Mouse (Mus musculus): ENCODE measurements around the gene Kif6. TPM values are rescaled to one million over a fixed set of nuclear protein-coding genes. Genes with fewer than 3 reads are reported as not detected.

Gene Kif6
- 1.1 and 3.7 TPM in 2 replicates for total RNA-seq (2017)

DNA sequence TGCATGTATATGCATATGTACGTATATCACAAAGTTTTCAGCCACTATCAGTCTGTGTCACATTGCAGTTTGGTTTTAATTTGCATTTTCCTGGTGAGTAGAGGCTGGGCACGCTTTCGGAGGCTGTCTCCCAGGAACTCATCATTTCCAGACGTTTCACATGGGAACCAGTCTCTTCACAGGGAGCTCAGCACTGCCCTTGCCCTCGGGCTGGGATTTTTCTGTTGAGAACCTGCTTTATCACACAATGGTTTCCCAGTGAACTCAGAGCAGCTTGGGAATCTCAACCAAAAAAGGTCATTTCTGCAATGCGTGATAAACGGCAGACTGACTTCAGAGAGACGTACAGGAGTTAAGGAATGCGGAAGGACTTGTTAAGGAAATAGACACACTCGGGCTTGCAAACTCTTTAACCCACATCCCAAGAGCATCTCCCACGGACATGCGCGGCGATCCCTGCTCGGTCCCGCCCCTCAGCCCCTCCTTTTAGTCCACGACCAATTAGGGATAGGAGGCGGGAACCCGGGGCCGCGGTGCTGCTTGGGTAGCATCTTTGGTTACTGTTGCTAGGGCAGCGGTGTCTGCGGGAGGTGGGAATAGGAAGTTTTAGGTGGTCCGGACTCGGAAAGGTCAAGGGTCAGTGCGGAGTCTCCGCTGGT lies at the start of gene Kif6:
Gene Kif6, plus strand, starts transcription at position 560 of the 659 bp plus-strand sequence.
- peak; percentile 78 to 87 for ATAC-seq (replicated peaks in 1 of 2; ENCODE audit: insufficient read depth in 1 of 2, low FRiP score in 2 of 2, low TSS enrichment in 1 of 2, low read depth in 1 of 2, poor library complexity in 2 of 2, severe bottlenecking in 2 of 2)

DNA sequence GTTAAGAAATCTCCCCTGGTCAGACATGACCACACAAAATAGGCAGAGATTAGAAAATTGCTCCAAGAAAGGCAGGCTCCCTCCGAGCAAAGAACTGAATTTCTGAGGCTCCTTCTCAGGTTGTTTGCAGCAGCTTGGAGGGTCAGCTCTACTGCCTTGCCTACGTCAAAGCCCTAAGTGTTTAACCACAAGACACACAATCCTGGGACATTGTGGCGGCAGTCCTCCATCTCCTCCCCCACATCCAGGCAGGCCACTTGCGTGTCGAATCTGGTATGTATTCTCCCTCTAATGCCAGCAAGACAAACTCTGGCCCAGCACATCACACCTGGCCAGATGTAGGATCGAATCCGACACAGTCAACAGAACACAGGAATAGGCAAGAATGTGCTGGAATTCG lies 46.2 kb upstream of the Kif6 start:
- no peak for ATAC-seq (replicated peaks in 1 of 2; ENCODE audit: insufficient read depth in 1 of 2, low FRiP score in 2 of 2, low TSS enrichment in 1 of 2, low read depth in 1 of 2, poor library complexity in 2 of 2, severe bottlenecking in 2 of 2)

DNA sequence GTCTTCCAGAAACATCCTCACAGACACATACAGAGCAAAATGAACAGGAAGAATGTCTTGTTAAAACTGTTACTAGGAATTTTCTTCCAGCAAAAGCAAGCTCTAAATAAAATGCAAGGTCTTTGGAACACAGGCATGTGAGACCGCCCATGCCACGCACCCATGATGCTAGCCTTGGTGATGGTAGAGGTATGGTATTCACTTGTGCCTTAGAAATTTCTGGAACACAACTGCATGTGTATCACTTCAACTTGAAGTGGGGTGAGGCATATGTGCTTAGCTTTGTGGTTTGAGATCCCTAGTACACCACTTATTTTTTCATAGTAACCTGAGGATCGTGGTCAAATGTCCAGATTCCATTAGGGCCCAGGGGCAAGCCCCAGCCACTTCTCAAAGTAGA lies 37.6 kb upstream of the Kif6 start:
- ATAC-seq (replicated peaks in 1 of 2; ENCODE audit: insufficient read depth in 1 of 2, low FRiP score in 2 of 2, low TSS enrichment in 1 of 2, low read depth in 1 of 2, poor library complexity in 2 of 2, severe bottlenecking in 2 of 2) = no peak

DNA sequence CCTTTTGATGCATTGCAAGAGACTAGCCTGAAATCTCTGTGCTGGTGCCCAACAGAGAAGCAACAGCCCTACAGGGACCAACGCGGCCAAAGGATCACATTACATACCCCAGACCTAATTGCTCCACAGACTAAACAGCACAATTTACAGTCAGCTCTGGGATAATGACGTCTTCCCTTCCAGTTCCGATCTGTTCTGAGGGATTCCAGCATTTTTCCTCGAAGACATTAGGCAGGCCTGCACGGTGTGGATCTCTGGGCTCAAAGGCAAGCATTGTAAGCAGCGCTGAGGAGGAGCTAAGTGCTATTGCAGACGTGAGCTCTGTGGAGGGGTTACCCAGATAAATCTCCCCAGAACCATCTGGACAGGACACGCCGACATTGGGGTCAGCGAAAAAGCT lies 32.5 kb upstream of the Kif6 start:
- no peak for ATAC-seq (replicated peaks in 1 of 2; ENCODE audit: insufficient read depth in 1 of 2, low FRiP score in 2 of 2, low TSS enrichment in 1 of 2, low read depth in 1 of 2, poor library complexity in 2 of 2, severe bottlenecking in 2 of 2)

DNA sequence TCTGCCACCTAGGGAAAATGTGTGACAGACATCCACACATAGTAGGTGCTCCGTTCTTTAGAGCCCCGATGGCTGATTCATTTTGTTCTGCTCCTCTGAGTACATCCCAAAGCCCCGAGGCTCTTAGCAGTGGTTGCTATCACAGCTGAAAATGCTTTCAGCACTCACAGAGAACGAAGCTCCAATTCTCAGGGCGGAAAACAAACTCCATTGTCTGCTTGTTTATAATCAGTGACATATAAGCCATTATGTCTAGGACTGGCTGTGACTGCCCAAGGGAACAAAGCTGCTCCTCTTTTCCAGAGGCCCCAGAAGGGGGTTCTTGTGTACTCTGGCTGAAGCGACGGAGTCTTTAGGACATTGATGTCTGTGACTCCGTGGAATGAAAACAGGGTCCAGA lies 24.9 kb upstream of the Kif6 start:
- ATAC-seq (replicated peaks in 1 of 2; ENCODE audit: insufficient read depth in 1 of 2, low FRiP score in 2 of 2, low TSS enrichment in 1 of 2, low read depth in 1 of 2, poor library complexity in 2 of 2, severe bottlenecking in 2 of 2) = no peak

DNA sequence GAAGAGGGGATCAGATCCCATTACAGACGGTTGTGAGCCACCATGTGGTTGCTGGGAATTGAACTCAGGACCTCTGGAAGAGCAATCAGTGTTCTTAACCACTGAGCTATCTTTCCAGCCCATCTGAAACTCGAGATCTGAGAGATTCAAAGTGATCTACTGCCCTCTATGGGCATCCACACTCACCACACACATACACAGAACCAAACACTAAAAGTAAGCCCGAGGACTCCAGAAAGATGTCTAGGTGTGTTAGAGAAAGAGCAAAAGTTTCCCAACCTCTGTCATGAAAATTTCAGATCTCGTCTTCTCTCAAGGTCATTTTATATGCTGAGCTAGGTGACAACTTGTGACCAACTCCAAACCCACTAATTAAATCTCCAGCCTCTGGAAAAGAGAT lies 9.5 kb upstream of the Kif6 start:
- ATAC-seq (replicated peaks in 1 of 2; ENCODE audit: insufficient read depth in 1 of 2, low FRiP score in 2 of 2, low TSS enrichment in 1 of 2, low read depth in 1 of 2, poor library complexity in 2 of 2, severe bottlenecking in 2 of 2) = no peak

DNA sequence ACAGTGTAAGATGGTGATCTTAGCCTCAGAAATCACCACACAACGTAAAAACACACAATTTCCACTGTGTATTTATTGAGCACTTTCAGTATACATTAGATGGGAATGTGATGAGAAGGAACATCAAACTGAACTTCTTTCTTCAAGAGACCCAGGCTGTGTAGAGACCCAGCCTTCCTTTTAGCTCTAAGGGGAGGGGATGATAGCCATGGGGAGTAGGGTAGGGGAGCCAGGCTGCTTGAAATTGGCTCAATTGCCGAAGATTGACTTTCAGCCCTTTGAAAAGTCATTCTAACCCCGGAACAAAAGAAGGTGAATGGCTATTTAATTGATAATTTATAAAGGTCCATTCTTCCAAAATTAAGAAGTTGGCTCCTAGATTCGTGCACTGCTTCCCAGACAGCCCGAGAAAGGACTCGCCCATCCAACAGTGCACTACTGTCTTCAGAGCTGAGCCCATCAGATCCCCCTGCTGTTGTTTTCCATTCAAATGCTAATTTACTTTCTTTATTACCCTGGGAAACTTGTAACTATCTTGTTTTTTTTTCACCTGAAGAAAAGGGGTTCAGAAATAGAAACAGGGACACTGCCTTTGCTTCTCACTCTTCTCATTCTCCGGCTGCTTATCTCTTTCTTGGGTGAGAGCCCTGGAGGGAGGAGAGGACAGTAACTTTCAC lies 7.4 kb upstream of the Kif6 start:
- no peak for ATAC-seq (replicated peaks in 1 of 2; ENCODE audit: insufficient read depth in 1 of 2, low FRiP score in 2 of 2, low TSS enrichment in 1 of 2, low read depth in 1 of 2, poor library complexity in 2 of 2, severe bottlenecking in 2 of 2)

- ATAC-seq (replicated peaks in 1 of 2; ENCODE audit: insufficient read depth in 1 of 2, low FRiP score in 2 of 2, low TSS enrichment in 1 of 2, low read depth in 1 of 2, poor library complexity in 2 of 2, severe bottlenecking in 2 of 2) = no peak
Observed at GRCm38 (mm10) chr17:49610296-49610695, 4.6 kb upstream of the Kif6 start.

DNA sequence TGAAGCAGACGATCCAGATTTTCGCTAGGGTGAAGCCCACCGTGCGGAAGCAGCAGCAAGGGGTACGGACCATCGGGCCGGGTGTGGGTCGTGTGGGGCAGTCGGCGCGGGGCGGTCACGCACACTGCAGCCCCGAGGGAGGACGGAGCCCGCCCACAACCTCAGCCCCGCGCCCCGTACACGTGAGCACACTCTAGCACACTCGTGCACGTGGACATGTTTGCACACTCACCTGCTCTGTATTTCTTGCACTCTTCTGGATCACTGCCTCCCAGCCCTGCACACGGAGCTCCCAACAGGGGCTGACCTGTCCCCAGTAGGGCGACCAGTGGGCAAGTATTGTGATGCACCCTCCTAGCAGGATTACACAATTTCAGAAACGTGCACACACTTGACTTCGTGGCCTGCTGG lies 310 bp downstream of the Kif6 start:
- ATAC-seq (replicated peaks in 1 of 2; ENCODE audit: insufficient read depth in 1 of 2, low FRiP score in 2 of 2, low TSS enrichment in 1 of 2, low read depth in 1 of 2, poor library complexity in 2 of 2, severe bottlenecking in 2 of 2) = peak in 1 of 2 experiments; percentile 24; a peak in 2 of 4 replicates

- no peak for ATAC-seq (replicated peaks in 1 of 2; ENCODE audit: insufficient read depth in 1 of 2, low FRiP score in 2 of 2, low TSS enrichment in 1 of 2, low read depth in 1 of 2, poor library complexity in 2 of 2, severe bottlenecking in 2 of 2)
Observed at GRCm38 (mm10) chr17:49624572-49624971, 9.6 kb downstream of the Kif6 start.

DNA sequence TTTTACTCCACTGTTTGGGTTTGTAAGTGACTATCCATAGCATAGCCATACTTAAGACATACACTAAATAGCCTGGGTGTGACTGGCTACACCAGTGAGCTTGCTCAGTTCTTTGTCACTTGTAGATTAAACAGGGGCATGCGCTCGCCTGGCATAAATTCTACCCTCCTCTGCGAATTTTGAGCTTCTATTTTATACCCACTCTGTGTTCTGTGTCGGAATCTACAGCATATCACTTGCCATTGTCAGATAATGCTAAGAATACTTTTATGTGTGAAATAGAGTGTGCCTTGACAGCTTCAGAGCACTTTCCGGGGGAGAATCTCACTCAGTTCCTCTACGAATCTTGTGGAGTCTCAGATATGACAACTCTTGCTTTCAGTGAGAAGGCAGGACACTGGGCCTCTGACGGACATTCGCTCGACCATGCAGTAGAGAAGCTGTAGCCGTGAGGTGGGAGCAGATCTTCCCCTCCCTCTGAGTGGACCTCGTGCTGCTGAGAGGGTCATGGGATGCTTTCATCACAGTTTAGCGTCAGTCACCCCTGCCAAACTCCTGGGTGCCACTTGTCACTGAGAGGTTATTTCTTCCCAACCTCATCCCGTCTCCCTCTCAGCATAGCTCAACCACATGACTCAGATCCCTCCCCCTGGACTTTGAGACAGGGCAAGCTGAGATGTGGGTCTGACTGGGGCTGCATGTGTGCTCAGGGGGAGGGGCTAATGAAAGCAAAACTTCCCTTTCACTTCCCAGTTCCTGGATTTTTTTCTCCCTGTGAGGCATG lies 12.3 kb downstream of the Kif6 start:
- ATAC-seq (replicated peaks in 1 of 2; ENCODE audit: insufficient read depth in 1 of 2, low FRiP score in 2 of 2, low TSS enrichment in 1 of 2, low read depth in 1 of 2, poor library complexity in 2 of 2, severe bottlenecking in 2 of 2) = no peak

GRCm38 (mm10) chr17:49628875-49629274 lies 13.9 kb downstream of the Kif6 start:
- no peak for ATAC-seq (replicated peaks in 1 of 2; ENCODE audit: insufficient read depth in 1 of 2, low FRiP score in 2 of 2, low TSS enrichment in 1 of 2, low read depth in 1 of 2, poor library complexity in 2 of 2, severe bottlenecking in 2 of 2)

DNA sequence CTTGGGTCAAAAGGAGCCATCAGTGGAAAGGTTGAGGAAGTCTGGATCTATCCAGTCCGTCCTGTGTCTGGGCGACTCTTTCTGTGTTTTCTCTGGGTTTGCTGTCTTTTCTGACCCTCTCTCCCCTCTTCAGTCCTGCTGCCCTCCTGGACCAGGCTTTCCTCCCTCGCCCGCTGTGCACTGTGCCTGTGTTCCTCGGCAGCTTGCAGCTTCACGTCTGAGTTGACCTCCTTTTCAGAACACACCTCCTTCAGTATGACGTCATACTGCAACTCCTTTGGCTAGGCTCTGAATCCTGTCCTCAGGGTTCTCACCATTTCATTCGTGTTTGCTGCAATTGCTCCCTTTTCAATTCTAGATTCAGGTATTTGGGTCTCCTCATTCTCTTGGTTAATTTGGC lies 18.1 kb downstream of the Kif6 start:
- ATAC-seq (replicated peaks in 1 of 2; ENCODE audit: insufficient read depth in 1 of 2, low FRiP score in 2 of 2, low TSS enrichment in 1 of 2, low read depth in 1 of 2, poor library complexity in 2 of 2, severe bottlenecking in 2 of 2) = no peak

- no peak for ATAC-seq (replicated peaks in 1 of 2; ENCODE audit: insufficient read depth in 1 of 2, low FRiP score in 2 of 2, low TSS enrichment in 1 of 2, low read depth in 1 of 2, poor library complexity in 2 of 2, severe bottlenecking in 2 of 2)
Observed at GRCm38 (mm10) chr17:49641903-49642302, 27.0 kb downstream of the Kif6 start.

DNA sequence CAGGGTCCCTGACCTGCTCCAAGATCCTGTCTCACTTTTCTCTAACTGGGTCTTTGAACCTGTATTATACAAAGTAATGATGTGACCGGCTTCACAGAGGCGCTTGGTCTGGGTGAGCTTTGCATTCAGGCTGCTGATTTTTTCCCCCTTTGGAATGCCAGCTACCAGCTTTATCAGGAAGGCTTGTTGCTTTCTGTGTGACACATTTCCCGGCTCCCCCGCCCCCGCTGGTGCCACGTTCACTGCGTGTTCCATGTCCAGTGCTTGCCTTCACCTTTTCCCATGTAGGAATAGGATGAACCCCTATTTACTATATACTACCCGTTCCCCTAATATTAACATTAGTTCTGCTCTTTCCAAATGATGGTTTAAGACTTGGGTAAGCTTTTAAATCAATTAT lies 27.4 kb downstream of the Kif6 start:
- no peak for ATAC-seq (replicated peaks in 1 of 2; ENCODE audit: insufficient read depth in 1 of 2, low FRiP score in 2 of 2, low TSS enrichment in 1 of 2, low read depth in 1 of 2, poor library complexity in 2 of 2, severe bottlenecking in 2 of 2)

DNA sequence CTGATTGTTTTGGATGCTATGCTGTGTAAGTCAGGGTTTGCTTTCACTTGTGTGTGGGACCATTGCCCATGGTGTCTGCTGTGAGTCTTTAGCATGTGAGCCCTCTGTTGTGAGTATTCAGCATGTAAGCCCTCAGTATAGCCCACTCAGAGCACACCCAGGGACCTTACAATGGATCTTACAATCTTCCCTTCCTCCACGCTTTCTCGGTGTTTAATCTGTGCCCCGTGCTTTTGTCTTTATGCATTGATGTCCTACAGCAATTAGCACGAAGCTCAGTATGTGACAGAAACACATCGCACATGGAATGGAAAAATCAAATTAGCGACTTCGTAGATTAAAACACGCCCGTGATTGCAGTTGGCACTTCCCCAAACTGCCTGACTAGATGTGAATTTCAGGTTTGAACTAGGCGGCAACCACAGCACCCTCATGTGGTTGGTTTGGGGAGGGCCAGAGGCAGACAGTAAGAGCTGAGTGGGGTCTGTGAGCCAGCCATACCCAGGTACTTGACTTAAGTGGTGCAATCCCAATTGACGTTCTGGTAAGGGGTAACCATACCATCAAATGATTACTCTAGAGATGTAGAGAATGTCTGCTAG lies 28.1 kb downstream of the Kif6 start:
- no peak for ATAC-seq (replicated peaks in 1 of 2; ENCODE audit: insufficient read depth in 1 of 2, low FRiP score in 2 of 2, low TSS enrichment in 1 of 2, low read depth in 1 of 2, poor library complexity in 2 of 2, severe bottlenecking in 2 of 2)

- ATAC-seq (replicated peaks in 1 of 2; ENCODE audit: insufficient read depth in 1 of 2, low FRiP score in 2 of 2, low TSS enrichment in 1 of 2, low read depth in 1 of 2, poor library complexity in 2 of 2, severe bottlenecking in 2 of 2) = no peak
Observed at GRCm38 (mm10) chr17:49646267-49646666, 31.3 kb downstream of the Kif6 start.

- ATAC-seq (replicated peaks in 1 of 2; ENCODE audit: insufficient read depth in 1 of 2, low FRiP score in 2 of 2, low TSS enrichment in 1 of 2, low read depth in 1 of 2, poor library complexity in 2 of 2, severe bottlenecking in 2 of 2) = no peak
Observed at GRCm38 (mm10) chr17:49648970-49649369, 34.0 kb downstream of the Kif6 start.

All from hematopoietic stem cell, adult 5-6 weeks (primary cell).